Mouse (Mus musculus): ENCODE measurements around the gene Ccdc134. TPM values are rescaled to one million over a fixed set of nuclear protein-coding genes. Genes with fewer than 3 reads are reported as not detected.

Ccdc134 gene
- polyA plus RNA-seq, 1 experiment from 2014 or later, result 26.8 TPM

Other genes starting within 250 kb of the Ccdc134 start
- gene Polr3h, start 201.7 kb upstream of the Ccdc134 start, polyA plus RNA-seq (2015; fragmentation: Nextera tagmentation; extraction: Ambion mirVana), result 51.8 and 63.9 TPM in 2 replicates
- gene Csdc2, start 191.2 kb upstream of the Ccdc134 start, polyA plus RNA-seq (2015; fragmentation: Nextera tagmentation; extraction: Ambion mirVana), result 10.9 and 11.4 TPM in 2 replicates
- 30.0 and 35.7 TPM in 2 replicates for gene Pmm1, start 167.0 kb upstream of the Ccdc134 start, polyA plus RNA-seq (2015; fragmentation: Nextera tagmentation; extraction: Ambion mirVana)
- not detected in 2 replicates for gene 1700029P11Rik, start 147.4 kb upstream of the Ccdc134 start, polyA plus RNA-seq (2015; fragmentation: Nextera tagmentation; extraction: Ambion mirVana)
- 92.3 and 98.2 TPM in 2 replicates for gene Xrcc6, start 140.1 kb upstream of the Ccdc134 start, polyA plus RNA-seq (2015; fragmentation: Nextera tagmentation; extraction: Ambion mirVana)
- 25.8 and 28.6 TPM in 2 replicates for gene Desi1, start 94.1 kb upstream of the Ccdc134 start, polyA plus RNA-seq (2015; fragmentation: Nextera tagmentation; extraction: Ambion mirVana)
- 281 and 331 TPM in 2 replicates for gene Snu13, start 80.3 kb upstream of the Ccdc134 start, polyA plus RNA-seq (2015; fragmentation: Nextera tagmentation; extraction: Ambion mirVana)
- gene 4930407I10Rik, start 68.8 kb upstream of the Ccdc134 start, polyA plus RNA-seq (2015; fragmentation: Nextera tagmentation; extraction: Ambion mirVana), result 0.08 TPM in 1 of 2 replicates, not detected in the other
- 0.15 TPM in 1 of 2 replicates, not detected in the other for gene Mei1, start 57.9 kb upstream of the Ccdc134 start, polyA plus RNA-seq (2015; fragmentation: Nextera tagmentation; extraction: Ambion mirVana)
- gene Srebf2, start 19.3 kb downstream of the Ccdc134 start, polyA plus RNA-seq (2015; fragmentation: Nextera tagmentation; extraction: Ambion mirVana), result 146 and 160 TPM in 2 replicates
- 0.18 and 0.50 TPM in 2 replicates for gene Shisa8, start 84.9 kb downstream of the Ccdc134 start, polyA plus RNA-seq (2015; fragmentation: Nextera tagmentation; extraction: Ambion mirVana)
- gene Tnfrsf13c, start 96.4 kb downstream of the Ccdc134 start, polyA plus RNA-seq (2015; fragmentation: Nextera tagmentation; extraction: Ambion mirVana), result 0.17 TPM in 1 of 2 replicates, not detected in the other
- 61.7 and 72.7 TPM in 2 replicates for gene Cenpm, start 116.8 kb downstream of the Ccdc134 start, polyA plus RNA-seq (2015; fragmentation: Nextera tagmentation; extraction: Ambion mirVana)
- gene 1500009C09Rik, start 124.5 kb downstream of the Ccdc134 start, polyA plus RNA-seq (2015; fragmentation: Nextera tagmentation; extraction: Ambion mirVana), result 0.17 TPM in 1 of 2 replicates, not detected in the other
- 30.8 and 32.4 TPM in 2 replicates for gene Sept3, start 147.0 kb downstream of the Ccdc134 start, polyA plus RNA-seq (2015; fragmentation: Nextera tagmentation; extraction: Ambion mirVana)
- gene Wbp2nl, start 171.0 kb downstream of the Ccdc134 start, polyA plus RNA-seq (2015; fragmentation: Nextera tagmentation; extraction: Ambion mirVana), result not detected in 2 replicates
- 46.0 and 49.9 TPM in 2 replicates for gene Naga, start 211.0 kb downstream of the Ccdc134 start, polyA plus RNA-seq (2015; fragmentation: Nextera tagmentation; extraction: Ambion mirVana)
- gene Pheta2, start 211.0 kb downstream of the Ccdc134 start, polyA plus RNA-seq (2015; fragmentation: Nextera tagmentation; extraction: Ambion mirVana), result 18.9 and 19.5 TPM in 2 replicates
- gene Smdt1, start 211.0 kb downstream of the Ccdc134 start, polyA plus RNA-seq (2015; fragmentation: Nextera tagmentation; extraction: Ambion mirVana), result 255 and 264 TPM in 2 replicates
- 319 and 324 TPM in 2 replicates for gene Ndufa6, start 226.4 kb downstream of the Ccdc134 start, polyA plus RNA-seq (2015; fragmentation: Nextera tagmentation; extraction: Ambion mirVana)